ENCODE assay signal across 10 mouse cellular contexts in the genomic region with DNA sequence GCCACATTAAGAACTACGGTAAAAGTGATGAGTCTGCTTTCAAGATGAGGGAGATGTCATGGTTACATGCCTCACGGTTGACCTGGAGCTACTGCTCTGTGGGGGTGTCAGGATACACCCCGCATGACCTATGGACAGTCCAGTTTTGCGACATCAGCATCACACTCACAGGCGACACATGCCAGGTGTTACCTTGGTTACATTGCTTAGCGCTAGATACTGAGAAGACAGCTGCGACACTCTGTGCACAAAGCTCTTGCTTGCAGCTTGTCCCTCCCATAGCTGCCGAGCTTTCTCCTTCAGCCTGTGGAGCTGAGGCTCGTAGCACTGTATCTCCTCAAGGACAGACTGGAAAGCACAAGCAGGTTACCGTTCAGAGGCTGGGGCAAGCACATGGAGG.
DNase-seq lines count a peak whose midpoint lies in the region; ATAC-seq lines count a peak whose summit lies in the region.
"Had no signal": no experiment of that assay in that cellular context is flagged by ENCODE, and none has a peak within 500 bp of the region (broad histone marks: within the 10 kb centered on the region; RNA-seq: fewer than 3 reads in every experiment).

No protein-coding gene starts in this region.

- 0 out of 2 replicates have a peak, but pooled peaks have one; percentile 52 for ATAC-seq in hindbrain, embryonic 13.5 days (ENCODE audit: low FRiP score)
- ATAC-seq in hindbrain, embryonic 11.5 days (ENCODE audit: low FRiP score): no peak
- ATAC-seq in neural tube, embryonic 11.5 days (ENCODE audit: insufficient read depth, low FRiP score, low TSS enrichment): 0 out of 2 replicates have a peak, but pooled peaks have one; percentile 23
- ATAC-seq in hindbrain, embryonic 15.5 days (ENCODE audit: low FRiP score, low read depth): peak; percentile 81; the same call in 1 of the 2 replicates
- ATAC-seq: forebrain, embryonic 16.5 days had no signal

- no peaks in the 10 kb centered on the region for H3K36me3 ChIP-seq in hindbrain, embryonic 13.5 days
- no peaks in the 10 kb centered on the region for H3K36me3 ChIP-seq in hindbrain, embryonic 11.5 days (ENCODE audit: control insufficient read depth, insufficient read depth, low read length)
- no peaks in the 10 kb centered on the region for H3K36me3 ChIP-seq in neural tube, embryonic 11.5 days (ENCODE audit: control insufficient read depth, insufficient read depth, low read length)
- peaks cover 3% of the 10 kb centered on the region; the same call in 1 of the 2 replicates for H3K36me3 ChIP-seq in hindbrain, embryonic 15.5 days

- no peak overlapping the region for H3K9ac ChIP-seq in hindbrain, embryonic 13.5 days
- H3K9ac ChIP-seq in hindbrain, embryonic 11.5 days (ENCODE audit: low read depth, low read length): no peak overlapping the region
- no peak overlapping the region for H3K9ac ChIP-seq in neural tube, embryonic 11.5 days (ENCODE audit: low read length)
- H3K9ac ChIP-seq in hindbrain, embryonic 15.5 days: no peak overlapping the region
- H3K9ac ChIP-seq: liver, embryonic 14.5 days had no signal

- H3K4me3 ChIP-seq in hindbrain, embryonic 13.5 days: no peak overlapping the region
- H3K4me3 ChIP-seq in hindbrain, embryonic 11.5 days (ENCODE audit: low read depth, low read length): no peak overlapping the region
- H3K4me3 ChIP-seq in neural tube, embryonic 11.5 days (ENCODE audit: low read depth, low read length): no peak overlapping the region
- H3K4me3 ChIP-seq in hindbrain, embryonic 15.5 days: no peak overlapping the region

- H3K27ac ChIP-seq in hindbrain, embryonic 13.5 days: no peak overlapping the region
- no peak overlapping the region for H3K27ac ChIP-seq in hindbrain, embryonic 11.5 days (ENCODE audit: low read depth, low read length)
- no peak overlapping the region for H3K27ac ChIP-seq in neural tube, embryonic 11.5 days (ENCODE audit: low read depth, low read length)
- H3K27ac ChIP-seq in hindbrain, embryonic 15.5 days (replicated peaks): peak overlapping the region; percentile 42; the same call in 1 of the 2 replicates
- H3K27ac ChIP-seq: liver, embryonic 14.5 days had no signal

- peaks cover 5% of the 10 kb centered on the region; the same call in 1 of the 2 replicates for H3K4me1 ChIP-seq in hindbrain, embryonic 13.5 days (replicated peaks)
- no peaks in the 10 kb centered on the region for H3K4me1 ChIP-seq in hindbrain, embryonic 11.5 days (replicated peaks; ENCODE audit: control insufficient read depth, insufficient read depth, low read length)
- H3K4me1 ChIP-seq in neural tube, embryonic 11.5 days (ENCODE audit: control insufficient read depth, insufficient read depth, low read length): no peaks in the 10 kb centered on the region
- H3K4me1 ChIP-seq in hindbrain, embryonic 15.5 days (replicated peaks): peaks cover 9% of the 10 kb centered on the region; the same call in 1 of the 2 replicates

- no peak for DNase-seq in hindbrain, embryonic 11.5 days (ENCODE audit: low spot score)
- DNase-seq in neural tube, embryonic 11.5 days (ENCODE audit: low spot score): no peak
- DNase-seq in neural tube, embryonic 10.5 days (ENCODE audit: extremely low spot score, low spot score): no peak
- peak; percentile 8 for DNase-seq in right cerebral cortex, postnatal 14 days
- DNase-seq in spleen, postnatal 10 days (ENCODE audit: low spot score in 2 of 2): no peak
- DNase-seq in urinary bladder, postnatal 14 days (ENCODE audit: low spot score): no peak

- H3K27me3 ChIP-seq in hindbrain, embryonic 13.5 days: no peaks in the 10 kb centered on the region
- H3K27me3 ChIP-seq in hindbrain, embryonic 11.5 days (ENCODE audit: control insufficient read depth, insufficient read depth, low read length): no peaks in the 10 kb centered on the region
- H3K27me3 ChIP-seq in neural tube, embryonic 11.5 days (ENCODE audit: control insufficient read depth, insufficient read depth, low read length): no peaks in the 10 kb centered on the region
- no peaks in the 10 kb centered on the region for H3K27me3 ChIP-seq in hindbrain, embryonic 15.5 days

- 57% methylated on average over 10 of the region's 10 CpGs for WGBS in hindbrain, embryonic 13.5 days
- WGBS in hindbrain, embryonic 11.5 days: 67% methylated on average over 10 of the region's 10 CpGs
- WGBS in neural tube, embryonic 11.5 days: 71% methylated on average over 10 of the region's 10 CpGs
- WGBS in hindbrain, embryonic 15.5 days: 50% methylated on average over 10 of the region's 10 CpGs

- no peak overlapping the region for H3K4me2 ChIP-seq in hindbrain, embryonic 13.5 days
- H3K4me2 ChIP-seq in hindbrain, embryonic 11.5 days (replicated peaks; ENCODE audit: low read depth, low read length): no peak overlapping the region
- H3K4me2 ChIP-seq in neural tube, embryonic 11.5 days (ENCODE audit: low read depth): no peak overlapping the region
- H3K4me2 ChIP-seq in hindbrain, embryonic 15.5 days: no peak overlapping the region

- no peaks in the 10 kb centered on the region for H3K9me3 ChIP-seq in hindbrain, embryonic 13.5 days
- no peaks in the 10 kb centered on the region for H3K9me3 ChIP-seq in hindbrain, embryonic 11.5 days (ENCODE audit: control insufficient read depth, low read length)
- H3K9me3 ChIP-seq in neural tube, embryonic 11.5 days (ENCODE audit: control insufficient read depth, low read length): no peaks in the 10 kb centered on the region
- no peaks in the 10 kb centered on the region for H3K9me3 ChIP-seq in hindbrain, embryonic 15.5 days
